Mouse (Mus musculus) ES-E14 (cell line): ENCODE data around the gene Ypel2. TPM values are rescaled to one million over a fixed set of nuclear protein-coding genes. Genes with fewer than 3 reads are reported as not detected.

Source experiments
- DNase-seq: peaks from one replicate; pipeline ENCODE4 v3.0.0-alpha.2; 2013; ENCODE audit warnings: low read depth, low spot score
- H3K27ac ChIP-seq: 2 replicates; pipeline ENCODE4 v1.5.1; 2012; ENCODE audit warnings: low read depth, mild to moderate bottlenecking, low read length, moderate library complexity, mixed read lengths; ENCODE audit not compliant: poor library complexity, insufficient read depth, severe bottlenecking
- H3K36me3 ChIP-seq: 2 replicates; pipeline ENCODE4 v1.6.1; 2012; ENCODE audit warnings: mild to moderate bottlenecking, low read length, moderate library complexity, mixed read lengths; ENCODE audit not compliant: control insufficient read depth, poor library complexity, insufficient read depth, severe bottlenecking
- H3K4me1 ChIP-seq, 2 experiments: fragments of 150-350 bp in 1 of 2; sonication (generic) in 1 of 2; 2 replicates each; pipeline ENCODE4 v1.6.1; 2012; ENCODE audit warnings: low read length in 2 of 2, mild to moderate bottlenecking in 1 of 2, mixed read lengths in 1 of 2; ENCODE audit not compliant: control insufficient read depth in 2 of 2, insufficient read depth in 2 of 2, poor library complexity in 1 of 2
- H3K4me3 ChIP-seq, 2 experiments: fragments of 150-350 bp in 1 of 2; sonication (generic) in 1 of 2; 2 replicates each; pipeline ENCODE4 v1.5.1; 2012; ENCODE audit warnings: low read length in 2 of 2, low read depth in 1 of 2, mild to moderate bottlenecking in 1 of 2, mixed read lengths in 1 of 2; ENCODE audit not compliant: insufficient read depth in 1 of 2, poor library complexity in 1 of 2, severe bottlenecking in 1 of 2
- H3K9ac ChIP-seq: 2 replicates; pipeline ENCODE4 v1.6.1; 2012; ENCODE audit warnings: low read depth, mild to moderate bottlenecking, low read length, mixed read lengths; ENCODE audit not compliant: poor library complexity, insufficient read depth, severe bottlenecking
- H3K9me3 ChIP-seq: fragments of 150-350 bp; sonication (generic); 2 replicates; pipeline ENCODE4 v1.6.1; 2012; ENCODE audit warnings: low read depth, mild to moderate bottlenecking, low read length; ENCODE audit not compliant: control insufficient read depth, insufficient read depth
- CHD2 ChIP-seq: IDR thresholded peaks from 2 replicates; pipeline ENCODE4 v1.6.1; 2014; ENCODE audit warnings: mild to moderate bottlenecking, low read depth, low read length, inconsistent platforms
- HCFC1 ChIP-seq: IDR thresholded peaks from 2 replicates; pipeline ENCODE4 v1.6.1; 2012; ENCODE audit warnings: low read length, inconsistent platforms, borderline replicate concordance; ENCODE audit not compliant: insufficient read depth
- MAFK ChIP-seq: IDR thresholded peaks from 2 replicates; pipeline ENCODE4 v1.6.1; 2014; ENCODE audit warnings: mild to moderate bottlenecking, low read depth, low read length, inconsistent platforms; ENCODE audit not compliant: insufficient read depth
- ZC3H11A ChIP-seq: IDR thresholded peaks from 2 replicates; pipeline ENCODE4 v1.6.1; 2012; ENCODE audit warnings: low read depth, mild to moderate bottlenecking, inconsistent platforms, low read length, borderline replicate concordance
- ZNF384 ChIP-seq: IDR thresholded peaks from 2 replicates; pipeline ENCODE4 v1.6.1; 2012; ENCODE audit warnings: low read depth, low read length, inconsistent platforms
- in situ Hi-C, 2 experiments: fragments of 600-800 bp; cut with MboI; formaldehyde crosslinking; loops; one replicate each; pipeline ENCODE4 v1.15.1; 2025; ENCODE audit warnings: low sequenced_read_pairs in 2 of 2, inconsistent platforms in 1 of 2; ENCODE audit not compliant: unreplicated experiment in 2 of 2
- total RNA-seq: library from RNA; depleted of rRNA; stranded (reverse); fragments of 300-350 nt; gene quantifications from 2 replicates; pipeline ENCODE4 v1.2.3, GENCODE M21; 2012

Gene Ypel2
- total RNA-seq, 1 experiment: 3.6 TPM

DNA sequence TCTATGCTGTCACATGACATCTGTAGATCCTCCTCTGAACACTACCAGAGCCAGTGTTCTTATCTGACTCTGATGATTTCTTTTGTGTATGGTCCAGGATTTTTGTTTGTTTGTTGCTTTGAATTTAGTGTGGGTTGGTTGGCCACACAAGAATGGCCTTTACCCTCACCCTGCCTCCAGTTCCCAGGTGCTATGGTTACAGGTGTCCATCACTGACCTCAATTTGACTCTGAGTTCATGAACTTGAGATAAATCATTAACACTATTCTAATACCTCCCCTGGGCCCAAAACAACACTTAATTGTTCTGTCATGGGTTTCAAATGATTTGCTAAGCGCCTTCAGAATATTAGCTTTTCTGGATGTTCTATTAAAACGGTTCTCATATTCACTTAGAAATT lies 61.3 kb downstream of the Ypel2 start:
- Histone ChIP-seq H3K36me3 (no peaks in the 10 kb centered on the region), H3K4me3 (no peak overlapping the region), H3K9ac (no peak overlapping the region), H3K27ac (no peak overlapping the region), H3K4me1 (no peaks in the 10 kb centered on the region), H3K9me3 (no peaks in the 10 kb centered on the region)
- TF ChIP-seq HCFC1 (no peak), ZNF384 (no peak), ZC3H11A (no peak), CHD2 (no peak), MAFK (no peak)
- in situ Hi-C loops: no loop called here
- DNase-seq: no peak

DNA sequence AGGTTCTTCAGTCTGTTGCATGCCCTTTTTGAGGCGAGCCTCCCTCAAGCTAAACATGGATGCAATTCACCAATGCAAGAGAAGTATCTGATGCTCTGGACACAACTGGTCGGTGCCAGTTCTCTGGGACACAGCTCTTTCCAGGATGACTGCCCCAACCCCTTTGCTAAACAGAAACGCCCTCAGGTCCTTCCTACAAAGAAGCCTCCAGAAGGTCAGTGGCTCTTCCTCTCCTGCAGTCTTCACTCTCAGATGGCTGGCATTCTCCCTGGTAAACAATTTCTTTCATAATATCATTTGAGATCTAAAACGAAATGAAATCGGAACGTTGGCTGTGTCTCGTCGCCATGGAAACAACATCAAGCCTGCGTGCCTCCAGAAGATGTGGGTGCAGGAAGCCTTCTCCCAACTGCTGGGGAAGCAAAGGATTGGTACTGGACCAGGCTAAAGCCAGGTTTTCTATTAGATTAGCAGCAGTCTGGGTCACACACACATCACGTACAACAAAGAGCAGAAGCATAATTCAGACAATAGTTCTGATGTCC lies 62.8 kb downstream of the Ypel2 start:
- no peak for DNase-seq
- TF ChIP-seq CHD2 (no peak), HCFC1 (no peak), MAFK (no peak), ZC3H11A (no peak), ZNF384 (no peak)
- in situ Hi-C loops: no loop called here

DNA sequence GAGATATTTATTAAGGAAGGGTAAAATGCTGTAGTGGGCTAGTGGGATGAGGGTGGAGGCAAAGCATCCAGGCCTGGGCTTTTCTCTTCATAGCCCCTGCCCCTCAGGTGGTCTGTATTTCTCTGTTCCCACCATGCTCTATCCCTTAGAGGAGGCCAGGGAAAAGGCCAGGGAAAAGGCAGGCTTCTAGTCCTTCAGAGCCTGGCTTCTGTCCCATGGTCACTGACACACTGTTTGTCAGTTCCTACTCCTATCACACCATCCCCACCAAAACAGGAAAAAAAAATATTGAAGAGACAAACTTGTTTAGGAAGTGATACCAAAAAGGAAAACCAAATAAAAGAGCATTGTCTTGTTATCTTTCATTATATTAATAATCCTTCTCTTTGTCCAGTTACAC lies 63.5 kb downstream of the Ypel2 start:
- no peak overlapping the region for H3K27ac ChIP-seq
- no peaks in the 10 kb centered on the region for H3K9me3 ChIP-seq
- in situ Hi-C loops: no loop called here
- H3K4me3 ChIP-seq: no peak overlapping the region
- no peak overlapping the region for H3K9ac ChIP-seq
- H3K36me3 ChIP-seq: no peaks in the 10 kb centered on the region
- H3K4me1 ChIP-seq: no peaks in the 10 kb centered on the region
- TF ChIP-seq ZNF384 (no peak), ZC3H11A (no peak), CHD2 (no peak), HCFC1 (no peak), MAFK (no peak)
- DNase-seq: no peak

More for the DNA sequence above, 62.8 kb downstream of the Ypel2 start:
- no peak overlapping the region for H3K9ac ChIP-seq
- H3K4me1 ChIP-seq: no peaks in the 10 kb centered on the region
- H3K9me3 ChIP-seq: no peaks in the 10 kb centered on the region
- H3K36me3 ChIP-seq: no peaks in the 10 kb centered on the region
- H3K4me3 ChIP-seq: no peak overlapping the region
- H3K27ac ChIP-seq: no peak overlapping the region

DNA sequence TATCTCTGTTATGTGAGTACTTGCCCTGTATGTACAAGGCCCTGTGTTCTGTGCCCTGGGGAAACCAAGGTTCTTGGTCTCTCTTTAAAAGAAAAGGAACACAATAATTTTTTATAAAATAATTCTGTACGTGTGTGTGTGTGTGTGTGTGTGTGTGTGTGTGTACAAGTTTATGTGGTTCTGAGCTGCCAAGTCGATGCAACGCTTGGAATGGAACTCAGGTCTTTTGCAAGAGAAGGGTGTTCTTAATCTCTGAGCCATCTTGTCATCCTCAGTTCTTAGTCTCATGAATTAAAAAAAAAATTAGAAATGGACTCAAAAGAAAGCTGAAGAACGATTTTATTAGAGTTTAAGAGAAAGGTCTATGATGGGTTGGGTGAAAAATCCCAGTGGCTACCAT lies 64.0 kb downstream of the Ypel2 start:
- no peaks in the 10 kb centered on the region for H3K9me3 ChIP-seq
- H3K4me3 ChIP-seq: no peak overlapping the region
- no peaks in the 10 kb centered on the region for H3K4me1 ChIP-seq
- in situ Hi-C loops: no loop called here
- H3K9ac ChIP-seq: no peak overlapping the region
- no peak overlapping the region for H3K27ac ChIP-seq
- no peaks in the 10 kb centered on the region for H3K36me3 ChIP-seq
- DNase-seq: no peak
- no peak for TF ChIP-seq ZNF384
- TF ChIP-seq ZC3H11A: no peak
- no peak for TF ChIP-seq HCFC1
- no peak for TF ChIP-seq MAFK
- TF ChIP-seq CHD2: no peak

DNA sequence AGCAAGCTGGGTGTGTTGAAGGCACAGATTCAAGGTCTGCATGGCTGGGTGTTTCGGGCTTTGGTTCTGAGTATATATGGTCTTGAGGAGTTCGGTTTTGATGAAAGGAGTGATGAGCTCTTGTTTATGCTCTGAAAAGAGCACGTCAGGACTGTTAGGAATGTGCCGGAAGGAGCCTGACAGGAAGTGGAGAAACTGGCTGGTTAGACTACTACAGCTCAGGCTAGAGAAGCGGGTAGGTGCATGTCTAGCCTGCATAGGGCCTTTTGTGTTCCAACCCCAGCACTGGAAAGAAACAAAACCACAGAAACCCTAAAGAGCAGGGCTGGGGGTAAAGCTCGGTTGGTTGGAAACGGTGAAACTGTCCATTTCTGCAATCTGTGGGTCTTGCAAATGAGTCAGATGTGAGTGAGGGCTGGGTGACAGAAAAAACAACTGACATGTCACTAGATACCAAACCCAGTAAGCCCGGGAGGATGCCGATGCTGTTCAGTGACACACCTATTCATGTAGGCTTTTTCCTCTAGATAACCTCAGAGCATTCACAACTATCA lies 68.3 kb downstream of the Ypel2 start:
- Histone ChIP-seq H3K36me3 (no peaks in the 10 kb centered on the region), H3K9ac (no peak overlapping the region), H3K4me1 (peaks cover 4 to 5% of the 10 kb centered on the region in 2 experiments; a peak in 2 of 4 replicates), H3K4me3 (no peak overlapping the region), H3K27ac (no peak overlapping the region), H3K9me3 (no peaks in the 10 kb centered on the region)
- in situ Hi-C loops: no loop called here
- no peak for DNase-seq
- no peak for TF ChIP-seq ZNF384
- TF ChIP-seq MAFK: no peak
- TF ChIP-seq CHD2: no peak
- no peak for TF ChIP-seq HCFC1
- TF ChIP-seq ZC3H11A: no peak
